Mouse (Mus musculus) lung, adult 2 months (tissue): ENCODE measurements around the gene Plekha1.

Source experiments
- CTCF ChIP-seq: fragments of 200-500 bp; IDR thresholded peaks from 2 replicates; pipeline ENCODE4 v1.5.1; 2011; ENCODE audit warnings: mild to moderate bottlenecking, low read length, control low read depth; ENCODE audit not compliant: insufficient read depth
- POLR2A ChIP-seq: fragments of 200-500 bp; IDR thresholded peaks from 2 replicates; pipeline ENCODE4 v1.6.1; 2011; ENCODE audit warnings: low read depth, mild to moderate bottlenecking, control low read depth, low read length, borderline replicate concordance; ENCODE audit errors: extremely low read depth

- TF ChIP-seq CTCF (no peak), POLR2A (no peak)
These were observed 73.3 kb downstream of the Plekha1 start for GRCm38 (mm10) chr7:130938896-130939295.
